In the genomic region with DNA sequence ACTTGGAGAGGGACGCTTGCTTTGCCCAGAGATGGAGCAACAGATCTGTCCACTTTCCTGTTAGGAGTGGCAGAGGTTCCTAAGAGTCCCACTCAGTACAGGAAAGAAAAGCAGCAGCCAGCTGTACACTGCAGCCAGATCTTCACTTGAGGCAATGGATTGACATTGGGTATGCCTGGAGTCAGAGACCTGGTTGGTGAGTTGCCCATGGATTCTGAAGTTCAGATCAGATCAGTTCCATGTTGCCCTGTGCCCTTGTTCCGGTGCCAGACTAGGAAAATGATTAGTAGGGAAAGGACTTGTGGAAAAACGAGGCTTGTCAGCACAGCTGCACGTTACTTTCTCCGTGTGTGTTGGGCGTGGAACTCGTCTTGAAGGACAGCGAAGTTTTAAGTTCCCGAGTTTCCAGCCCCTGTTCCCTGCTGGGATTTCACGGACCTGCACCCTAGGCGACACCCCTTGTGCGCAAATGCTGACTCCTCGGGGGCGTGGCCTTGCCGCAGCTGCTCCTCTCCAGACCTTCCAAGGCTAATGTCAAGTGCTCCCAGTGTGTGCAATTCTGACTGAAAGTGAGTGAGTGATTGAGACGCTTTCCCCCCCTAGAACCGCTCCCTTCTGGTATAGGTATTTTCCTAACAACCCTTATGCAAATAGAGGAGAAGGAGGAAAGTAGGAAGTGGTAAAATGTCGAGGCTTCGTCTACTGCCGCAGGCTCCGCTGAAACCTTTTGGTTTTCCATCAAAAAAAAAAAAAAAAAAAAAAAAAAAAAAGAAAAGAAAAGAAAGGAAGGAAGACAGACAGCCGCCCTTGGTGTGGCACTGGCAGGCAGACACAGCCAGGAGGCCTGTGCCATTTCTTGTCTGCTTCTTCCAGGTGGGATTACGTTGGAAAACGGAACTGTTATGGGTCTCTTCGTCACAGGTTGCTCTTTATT, we compare ENCODE assay signal across 8 mouse cellular contexts. TPM values are rescaled to one million over a fixed set of nuclear protein-coding genes. Genes with fewer than 3 reads are reported as not detected.
DNase-seq lines count a peak whose midpoint lies in the region; ATAC-seq lines count a peak whose summit lies in the region.

No protein-coding gene starts in this region.

- peaks cover 26% of the 10 kb centered on the region for H3K4me1 ChIP-seq in forebrain, embryonic 15.5 days
- peaks cover 35% of the 10 kb centered on the region for H3K4me1 ChIP-seq in hindbrain, embryonic 10.5 days (replicated peaks)
- H3K4me1 ChIP-seq in limb, embryonic 12.5 days (replicated peaks): peaks cover 33% of the 10 kb centered on the region
- peaks cover 10% of the 10 kb centered on the region for H3K4me1 ChIP-seq in midbrain, embryonic 11.5 days (ENCODE audit: control insufficient read depth, insufficient read depth, low read length)

- H3K27me3 ChIP-seq in forebrain, embryonic 15.5 days: no peaks in the 10 kb centered on the region
- peaks cover 14% of the 10 kb centered on the region for H3K27me3 ChIP-seq in hindbrain, embryonic 10.5 days (ENCODE audit: insufficient read depth, poor library complexity, severe bottlenecking)
- H3K27me3 ChIP-seq in limb, embryonic 12.5 days: no peaks in the 10 kb centered on the region
- no peaks in the 10 kb centered on the region for H3K27me3 ChIP-seq in midbrain, embryonic 11.5 days (ENCODE audit: control insufficient read depth, insufficient read depth, low read length)

- peak overlapping the region; percentile 85 for H3K27ac ChIP-seq in forebrain, embryonic 15.5 days (replicated peaks)
- H3K27ac ChIP-seq in hindbrain, embryonic 10.5 days: peak overlapping the region; percentile 23; the same call in 1 of the 2 replicates
- no peak overlapping the region for H3K27ac ChIP-seq in limb, embryonic 12.5 days
- H3K27ac ChIP-seq in midbrain, embryonic 11.5 days (ENCODE audit: low read depth, low read length): no peak overlapping the region

- no peak overlapping the region; the same call in 1 of the 2 replicates for H3K9ac ChIP-seq in forebrain, embryonic 15.5 days (replicated peaks)
- H3K9ac ChIP-seq in limb, embryonic 12.5 days (replicated peaks): 0 out of 2 replicates have a peak overlapping the region, but pooled peaks have one; percentile 24
- H3K9ac ChIP-seq in midbrain, embryonic 11.5 days (ENCODE audit: low read length): peak overlapping the region; percentile 36; the same call in 1 of the 2 replicates

- no peaks in the 10 kb centered on the region for H3K9me3 ChIP-seq in forebrain, embryonic 15.5 days
- H3K9me3 ChIP-seq in hindbrain, embryonic 10.5 days: no peaks in the 10 kb centered on the region
- no peaks in the 10 kb centered on the region for H3K9me3 ChIP-seq in limb, embryonic 12.5 days
- H3K9me3 ChIP-seq in midbrain, embryonic 11.5 days (ENCODE audit: control insufficient read depth, low read length): no peaks in the 10 kb centered on the region

- peak overlapping the region; percentile 22 for H3K4me3 ChIP-seq in forebrain, embryonic 15.5 days
- peak overlapping the region; percentile 45 for H3K4me3 ChIP-seq in hindbrain, embryonic 10.5 days
- H3K4me3 ChIP-seq in limb, embryonic 12.5 days (replicated peaks): peak overlapping the region; percentile 16
- peak overlapping the region; percentile 13 for H3K4me3 ChIP-seq in midbrain, embryonic 11.5 days (ENCODE audit: low read depth, low read length)

- ATAC-seq in forebrain, embryonic 15.5 days (replicated peaks): peak; percentile 61
- no peak for ATAC-seq in limb, embryonic 12.5 days (ENCODE audit: insufficient number of reproducible peaks, insufficient read depth, low FRiP score, low TSS enrichment, low read depth)
- ATAC-seq in midbrain, embryonic 11.5 days (ENCODE audit: low FRiP score): peak; percentile 66; the same call in 1 of the 2 replicates

- H3K4me2 ChIP-seq in forebrain, embryonic 15.5 days (replicated peaks): peak overlapping the region; percentile 43
- peak overlapping the region; percentile 56 for H3K4me2 ChIP-seq in limb, embryonic 12.5 days
- H3K4me2 ChIP-seq in midbrain, embryonic 11.5 days: peak overlapping the region; percentile 46

- no peaks in the 10 kb centered on the region for H3K36me3 ChIP-seq in forebrain, embryonic 15.5 days
- 0 out of 2 replicates have a peak, but pooled peaks cover 3% of the 10 kb centered on the region for H3K36me3 ChIP-seq in hindbrain, embryonic 10.5 days
- no peaks in the 10 kb centered on the region; the same call in 1 of the 2 replicates for H3K36me3 ChIP-seq in limb, embryonic 12.5 days
- no peaks in the 10 kb centered on the region for H3K36me3 ChIP-seq in midbrain, embryonic 11.5 days (ENCODE audit: control insufficient read depth, insufficient read depth, low read length)

- WGBS in forebrain, embryonic 15.5 days: 11% methylated on average over 25 of the region's 25 CpGs
- WGBS in hindbrain, embryonic 10.5 days: 9% methylated on average over 25 of the region's 25 CpGs
- 6% methylated on average over 25 of the region's 25 CpGs for WGBS in limb, embryonic 12.5 days
- WGBS in midbrain, embryonic 11.5 days: 7% methylated on average over 25 of the region's 25 CpGs

- DNase-seq in CD4-positive helper T cell, adult 2 months (ENCODE audit: low read depth, low spot score): peak; percentile 65
- peak; percentile 89 for DNase-seq in adrenal gland, postnatal 14 days
- peak; percentile 44 for DNase-seq in hindbrain, embryonic 10.5 days (ENCODE audit: low spot score)
- peak; percentile 91 for DNase-seq in midbrain, embryonic 11.5 days (ENCODE audit: low spot score, missing footprints)
- peak; percentile 31 for DNase-seq in thymus, postnatal 14 days
- no peak for DNase-seq in layer of hippocampus, adult 9-11 months

RNA-seq across cellular contexts. Expression of a gene that starts 28.4 kb away (rescaled TPM):
- total RNA-seq in adrenal gland, postnatal 14 days (2021): 26.0 and 27.3 TPM in 2 replicates
- 15.4 and 17.6 TPM in 2 replicates for polyA plus RNA-seq in forebrain, embryonic 15.5 days (2015; fragmentation: Nextera tagmentation; extraction: Ambion mirVana)
- polyA plus RNA-seq in hindbrain, embryonic 10.5 days (2016; fragmentation: Nextera tagmentation; extraction: Ambion mirVana): 11.2 and 12.7 TPM in 2 replicates
- 11.2 and 13.8 TPM in 2 replicates for polyA plus RNA-seq in limb, embryonic 12.5 days (2016; fragmentation: Nextera tagmentation; extraction: Ambion mirVana)
- 16.9 and 17.0 TPM in 2 replicates for polyA plus RNA-seq in midbrain, embryonic 11.5 days (2014; fragmentation: Nextera tagmentation; extraction: Ambion mirVana)

Comparison
In these comparisons a context has a peak if more than half of its experiments do, and no peak if none do; other contexts are left out.
1. H3K27ac ChIP-seq: peak in forebrain, embryonic 15.5 days (single experiment) and hindbrain, embryonic 10.5 days (single experiment); none in limb, embryonic 12.5 days (single experiment) and midbrain, embryonic 11.5 days (single experiment).
2. Peak in every context shown above with its lines, with median percentiles within 50 percentile points of each other: H3K4me2 ChIP-seq and H3K4me3 ChIP-seq.